Mouse (Mus musculus) embryonic facial prominence, embryonic 10.5 days (tissue): ENCODE data around the gene Cdk15. TPM values are rescaled to one million over a fixed set of nuclear protein-coding genes. Genes with fewer than 3 reads are reported as not detected.
A peak's percentile ranks its signal among the peaks of the same experiment; 100 is the strongest.

Experiments
- DNase-seq: peaks from one replicate; pipeline ENCODE4 v3.0.0-alpha.2; 2017; ENCODE audit warnings: low spot score
- H3K27ac ChIP-seq: fragments of 300-500 bp; sonication (generic); replicated peaks from 2 replicates; pipeline ENCODE4 v1.5.1; 2016; ENCODE audit warnings: mild to moderate bottlenecking
- H3K27me3 ChIP-seq: fragments of 300-500 bp; sonication (generic); replicated peaks from 2 replicates; pipeline ENCODE4 v1.6.1; 2016; ENCODE audit warnings: low read depth, mild to moderate bottlenecking; ENCODE audit not compliant: poor library complexity, severe bottlenecking
- H3K36me3 ChIP-seq: fragments of 300-500 bp; sonication (generic); replicated peaks from 2 replicates; pipeline ENCODE4 v1.6.1; 2016; ENCODE audit warnings: mild to moderate bottlenecking, moderate library complexity
- H3K4me1 ChIP-seq: fragments of 300-500 bp; sonication (generic); 2 replicates; pipeline ENCODE4 v1.6.1; 2016
- H3K4me3 ChIP-seq: fragments of 300-500 bp; sonication (generic); 2 replicates; pipeline ENCODE4 v1.5.1; 2016; ENCODE audit warnings: mild to moderate bottlenecking, moderate library complexity
- H3K9me3 ChIP-seq: fragments of 300-500 bp; sonication (generic); 2 replicates; pipeline ENCODE4 v1.6.1; 2016; ENCODE audit warnings: mild to moderate bottlenecking
- WGBS: fragments of 180-500 bp; shearing (Covaris S2); methylation state at CpG from one replicate; pipeline ENCODE4 v1.1.7; 2016; 5-methylcytosine and 5-hydroxymethylcytosine counted together
- polyA plus RNA-seq: library from polyadenylated mRNA; unstranded; fragments of >200 nt; fragmentation: Nextera tagmentation; extraction: Ambion mirVana; gene quantifications from 2 replicates; pipeline ENCODE4 v1.2.1, GENCODE M21; 2016

Gene Cdk15
- polyA plus RNA-seq, 1 experiment from 2014 or later = 0.61 TPM

DNA sequence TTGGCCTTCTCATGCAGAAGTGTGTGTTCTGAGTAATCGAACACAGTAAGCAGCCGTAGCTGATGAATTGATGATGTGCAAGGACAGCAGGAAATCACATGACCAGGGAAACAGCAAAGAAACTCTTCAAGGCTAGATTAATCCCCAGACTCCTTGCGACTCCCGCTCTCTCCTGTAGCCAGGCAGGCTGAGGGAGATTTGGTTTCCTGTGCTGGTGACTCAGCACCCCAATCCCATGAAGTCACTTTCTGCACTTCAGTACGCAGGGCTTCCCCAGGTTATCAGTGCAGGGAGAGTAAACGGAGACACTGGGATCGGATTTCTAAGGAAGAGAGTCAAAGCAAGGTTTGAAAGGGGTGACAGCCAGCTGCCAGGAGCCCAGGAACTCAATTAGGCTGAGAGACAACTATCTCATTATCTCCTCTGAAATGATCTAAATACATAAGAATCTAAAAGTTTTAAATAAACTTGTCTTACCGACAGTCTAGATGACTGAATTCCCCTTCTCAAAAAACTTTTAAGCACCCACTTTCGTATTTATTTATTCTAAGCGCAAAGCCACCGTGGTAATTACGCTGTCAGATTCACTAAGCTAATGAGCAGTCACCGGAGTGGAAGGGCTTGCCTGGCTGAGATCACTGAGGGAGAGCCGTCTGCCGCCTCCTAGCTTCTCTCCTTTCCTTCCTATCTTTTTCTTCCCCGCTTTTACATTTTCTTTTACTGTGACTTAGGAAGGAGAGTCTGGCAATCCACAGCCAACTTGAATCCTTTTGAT is 84.3 kb downstream of the Cdk15 start:
- peak; percentile 72 for DNase-seq
- no peaks in the 10 kb centered on the region for H3K27me3 ChIP-seq
- peak overlapping the region; percentile 74 for H3K27ac ChIP-seq
- WGBS = 4% methylated on average over 16 of the region's 16 CpGs
- H3K9me3 ChIP-seq = peaks cover 12% of the 10 kb centered on the region
- peak overlapping the region; percentile 41 for H3K4me3 ChIP-seq
- H3K4me1 ChIP-seq = peaks cover 38% of the 10 kb centered on the region
- H3K36me3 ChIP-seq = peaks cover 7% of the 10 kb centered on the region

GRCm38 (mm10) chr1:59341697-59342096 is 85.0 kb downstream of the Cdk15 start:
- DNase-seq = no peak
- peak overlapping the region; percentile 41; the same call in 1 of the 2 replicates for H3K4me3 ChIP-seq
- peaks cover 38% of the 10 kb centered on the region for H3K4me1 ChIP-seq
- H3K27me3 ChIP-seq = no peaks in the 10 kb centered on the region
- 12% methylated on average over 3 of the region's 3 CpGs for WGBS
- H3K36me3 ChIP-seq = peaks cover 7% of the 10 kb centered on the region
- H3K9me3 ChIP-seq = peaks cover 12% of the 10 kb centered on the region
- H3K27ac ChIP-seq = peak overlapping the region; percentile 74

GRCm38 (mm10) chr1:59342146-59342545 is 85.4 kb downstream of the Cdk15 start:
- Histone ChIP-seq H3K27ac (peak overlapping the region; percentile 74), H3K36me3 (peaks cover 7% of the 10 kb centered on the region), H3K4me1 (peaks cover 38% of the 10 kb centered on the region), H3K27me3 (no peaks in the 10 kb centered on the region), H3K4me3 (no peak overlapping the region), H3K9me3 (peaks cover 12% of the 10 kb centered on the region)
- no peak for DNase-seq
- 60% methylated on average over 6 of the region's 6 CpGs for WGBS

GRCm38 (mm10) chr1:59352706-59353105 is 96.0 kb downstream of the Cdk15 start:
- Histone ChIP-seq H3K36me3 (no peaks in the 10 kb centered on the region), H3K4me1 (0 out of 2 replicates have a peak, but pooled peaks cover 4% of the 10 kb centered on the region), H3K27ac (no peak overlapping the region), H3K27me3 (no peaks in the 10 kb centered on the region), H3K9me3 (peaks cover 7% of the 10 kb centered on the region; the same call in 1 of the 2 replicates), H3K4me3 (no peak overlapping the region)
- WGBS = 70% methylated on average over 4 of the region's 4 CpGs
- no peak for DNase-seq

DNA sequence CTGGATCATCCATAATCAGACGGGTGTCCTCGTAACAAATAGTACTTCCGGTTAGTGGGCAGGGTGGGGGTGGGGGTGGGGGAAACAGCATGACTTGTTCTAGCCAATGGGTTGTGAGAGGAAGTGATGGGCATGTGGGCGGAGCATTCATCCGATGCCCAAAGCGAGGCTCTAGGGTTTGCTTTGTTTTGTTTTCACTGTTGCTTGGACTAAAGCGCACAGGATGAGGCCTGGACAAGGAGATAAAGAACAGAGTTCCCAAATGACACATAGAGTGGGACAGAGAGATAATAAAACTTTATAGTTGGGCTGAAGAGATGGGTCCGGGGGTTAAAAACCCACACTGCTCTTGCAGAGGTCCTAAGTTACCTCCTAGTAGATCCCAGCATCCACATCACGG is 98.7 kb downstream of the Cdk15 start:
- DNase-seq = no peak
- Histone ChIP-seq H3K4me3 (no peak overlapping the region), H3K4me1 (0 out of 2 replicates have a peak, but pooled peaks cover 4% of the 10 kb centered on the region), H3K36me3 (no peaks in the 10 kb centered on the region), H3K27ac (no peak overlapping the region), H3K9me3 (peaks cover 1% of the 10 kb centered on the region; the same call in 1 of the 2 replicates), H3K27me3 (no peaks in the 10 kb centered on the region; the same call in 1 of the 2 replicates)
- 88% methylated on average over 9 of the region's 9 CpGs for WGBS

- Histone ChIP-seq H3K4me3 (no peak overlapping the region), H3K27ac (no peak overlapping the region), H3K27me3 (no peaks in the 10 kb centered on the region; the same call in 1 of the 2 replicates), H3K9me3 (no peaks in the 10 kb centered on the region), H3K4me1 (peaks cover 5% of the 10 kb centered on the region), H3K36me3 (no peaks in the 10 kb centered on the region)
- DNase-seq = no peak
- 90% methylated on average over 9 of the region's 9 CpGs for WGBS
Observed at GRCm38 (mm10) chr1:59359136-59359535, 102.4 kb downstream of the Cdk15 start.

DNA sequence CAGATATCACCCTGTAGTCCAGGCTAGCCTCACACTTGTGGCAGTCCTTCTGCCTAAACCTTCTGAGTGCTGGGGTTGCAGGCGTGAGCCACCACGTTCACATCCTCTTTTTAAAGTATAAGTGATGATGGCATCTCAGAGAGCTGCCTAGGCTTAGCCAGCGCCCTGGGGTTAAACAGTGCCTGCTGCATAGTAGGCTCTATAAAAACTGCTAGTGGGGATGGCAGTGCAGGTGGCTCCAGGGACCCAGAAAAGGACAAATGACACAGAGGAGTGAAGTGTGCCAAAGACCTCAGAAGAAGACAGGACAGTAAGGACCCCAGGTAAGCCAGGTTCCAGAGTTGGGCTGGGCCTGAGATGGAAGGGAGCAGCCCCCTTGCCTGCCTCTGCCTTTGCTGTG is 104.1 kb downstream of the Cdk15 start:
- Histone ChIP-seq H3K36me3 (no peaks in the 10 kb centered on the region), H3K4me3 (no peak overlapping the region), H3K9me3 (no peaks in the 10 kb centered on the region), H3K27ac (no peak overlapping the region), H3K4me1 (peaks cover 5% of the 10 kb centered on the region), H3K27me3 (no peaks in the 10 kb centered on the region; the same call in 1 of the 2 replicates)
- no peak for DNase-seq
- WGBS = 62% methylated on average over 3 of the region's 3 CpGs

GRCm38 (mm10) chr1:59361460-59361859 is 104.8 kb downstream of the Cdk15 start:
- H3K27me3 ChIP-seq = no peaks in the 10 kb centered on the region; the same call in 1 of the 2 replicates
- no peak for DNase-seq
- H3K4me1 ChIP-seq = peaks cover 5% of the 10 kb centered on the region
- H3K27ac ChIP-seq = no peak overlapping the region
- no peak overlapping the region for H3K4me3 ChIP-seq
- H3K36me3 ChIP-seq = no peaks in the 10 kb centered on the region
- WGBS = 79% methylated on average over 4 of the region's 4 CpGs
- H3K9me3 ChIP-seq = no peaks in the 10 kb centered on the region

GRCm38 (mm10) chr1:59361966-59362365 is 105.3 kb downstream of the Cdk15 start:
- Histone ChIP-seq H3K4me3 (no peak overlapping the region), H3K4me1 (peaks cover 5% of the 10 kb centered on the region), H3K27ac (no peak overlapping the region), H3K36me3 (no peaks in the 10 kb centered on the region), H3K9me3 (no peaks in the 10 kb centered on the region), H3K27me3 (peaks cover 1% of the 10 kb centered on the region)
- DNase-seq = no peak
- WGBS = 88% methylated on average over 4 of the region's 4 CpGs

DNA sequence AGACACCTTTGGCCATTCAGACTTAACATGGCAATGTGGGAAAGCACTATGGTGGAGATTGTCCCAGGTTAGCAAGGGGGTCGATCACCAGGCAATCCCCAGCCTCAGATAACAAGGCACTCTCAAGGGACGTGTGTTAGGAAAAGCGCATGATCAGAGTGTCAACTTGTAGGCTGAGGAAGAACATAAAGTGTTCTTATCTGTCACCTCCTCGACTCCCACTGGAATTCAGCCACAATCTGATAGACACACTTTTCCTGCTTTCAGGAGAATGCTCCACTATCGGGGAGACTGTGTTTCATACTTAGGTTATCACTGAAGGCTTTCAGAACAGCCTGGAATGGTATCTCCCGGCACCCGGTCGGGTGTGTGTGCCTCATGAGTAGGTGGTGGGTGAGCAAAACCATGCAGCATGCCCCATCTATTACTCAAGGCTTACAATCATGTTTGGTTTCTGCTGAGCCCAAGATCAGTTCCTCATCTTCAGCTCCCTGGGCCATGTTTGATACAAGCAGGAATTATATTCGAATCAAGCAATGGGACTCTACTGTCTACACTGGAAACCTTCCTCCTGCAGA is 107.8 kb downstream of the Cdk15 start:
- Histone ChIP-seq H3K36me3 (no peaks in the 10 kb centered on the region), H3K4me3 (no peak overlapping the region), H3K9me3 (no peaks in the 10 kb centered on the region), H3K4me1 (peaks cover 26% of the 10 kb centered on the region), H3K27ac (no peak overlapping the region), H3K27me3 (peaks cover 7% of the 10 kb centered on the region; the same call in 1 of the 2 replicates)
- WGBS = 85% methylated on average over 9 of the region's 9 CpGs
- DNase-seq = no peak

DNA sequence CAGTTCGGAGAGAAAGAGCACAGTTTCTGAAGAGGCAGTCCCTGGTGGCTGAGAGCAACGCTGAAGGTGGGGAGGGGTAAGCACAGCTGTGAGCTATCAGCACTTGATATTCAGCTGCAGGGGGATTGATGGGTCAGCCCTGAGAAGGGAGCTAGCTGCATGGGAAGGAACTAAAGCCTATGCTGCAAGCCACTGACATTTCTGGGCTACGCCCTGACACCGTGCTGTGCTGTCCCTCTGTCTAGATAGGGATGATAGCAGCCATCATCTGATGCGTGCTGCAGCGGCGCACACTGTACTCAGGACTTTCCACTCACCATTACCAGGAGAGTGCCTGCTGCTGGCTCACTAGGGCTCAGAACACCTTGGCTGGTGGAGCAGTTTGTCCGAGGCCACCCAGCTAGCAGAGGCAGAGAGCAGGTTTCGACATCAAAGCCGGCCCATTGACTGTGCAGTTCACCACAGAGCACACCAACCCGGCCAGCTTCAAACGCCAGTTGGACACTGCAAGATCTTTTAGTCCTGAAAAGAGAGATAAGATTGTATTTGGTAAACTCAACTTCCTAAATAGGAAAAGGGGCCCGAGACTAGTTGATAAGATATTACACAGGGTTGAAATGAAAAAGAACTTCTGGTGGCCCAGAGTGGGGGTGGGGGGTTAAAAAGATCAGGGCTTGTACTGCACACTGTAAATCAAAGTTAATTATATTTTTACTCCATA is 111.4 kb downstream of the Cdk15 start:
- Histone ChIP-seq H3K9me3 (no peaks in the 10 kb centered on the region), H3K4me3 (peak overlapping the region; percentile 25; the same call in 1 of the 2 replicates), H3K4me1 (peaks cover 35% of the 10 kb centered on the region), H3K27ac (peak overlapping the region; percentile 72), H3K27me3 (peaks cover 7% of the 10 kb centered on the region; the same call in 1 of the 2 replicates), H3K36me3 (no peaks in the 10 kb centered on the region)
- 35% methylated on average over 13 of the region's 13 CpGs for WGBS
- DNase-seq = peak; percentile 27

DNA sequence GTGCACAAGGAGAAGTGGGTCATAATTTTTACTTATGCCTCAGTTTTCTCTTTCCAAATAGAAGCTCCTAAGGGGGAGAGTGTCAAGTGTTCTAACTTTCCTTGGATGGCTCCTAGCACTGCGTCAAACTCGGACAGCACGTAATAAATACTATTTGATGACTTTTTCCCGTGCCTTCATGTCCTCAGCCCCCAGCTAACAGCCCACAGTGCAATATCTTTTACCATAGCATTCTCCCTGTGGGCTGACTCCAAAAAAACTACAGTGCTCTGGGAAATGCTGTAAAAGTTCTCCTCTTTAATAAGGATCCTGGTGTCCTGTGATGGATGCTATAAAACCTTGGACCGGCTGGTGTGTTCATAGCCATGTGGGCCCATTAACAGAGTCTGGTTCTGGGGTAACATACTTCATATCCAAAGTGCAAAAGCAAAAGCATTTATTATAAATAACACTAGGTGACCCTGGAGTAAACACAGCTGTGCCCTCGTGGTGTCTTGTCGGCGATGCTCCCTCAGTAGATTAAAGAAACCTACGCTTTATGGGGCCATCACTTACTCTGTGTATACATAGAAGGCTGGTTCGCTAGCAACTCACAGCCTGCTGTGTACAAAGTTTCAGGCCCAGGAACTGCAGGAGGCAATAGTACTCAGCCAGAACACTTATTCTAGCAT is 112.1 kb downstream of the Cdk15 start:
- Histone ChIP-seq H3K27me3 (peaks cover 7% of the 10 kb centered on the region; the same call in 1 of the 2 replicates), H3K4me1 (peaks cover 35% of the 10 kb centered on the region), H3K4me3 (no peak overlapping the region), H3K9me3 (no peaks in the 10 kb centered on the region), H3K36me3 (no peaks in the 10 kb centered on the region), H3K27ac (no peak overlapping the region)
- no peak for DNase-seq
- 84% methylated on average over 10 of the region's 10 CpGs for WGBS
